Mouse (Mus musculus) heart, adult 18-20 months (tissue): ENCODE results near the gene Tfcp2. TPM values are rescaled to one million over a fixed set of nuclear protein-coding genes. Genes with fewer than 3 reads are reported as not detected.

Experiments
- DNase-seq, 2 experiments: peaks; one replicate each; pipeline ENCODE4 v3.0.0; 2021 to 2022; ENCODE audit warnings: mixed read lengths in 1 of 2
- total RNA-seq, 2 experiments: library from RNA; stranded (reverse); gene quantifications; 2 replicates each; pipeline ENCODE4 v1.2.3; 2021

Tfcp2 gene
- total RNA-seq, 2 experiments from 2014 or later, result 11.3 to 14.7 TPM

- DNase-seq, result no peak
Measured at GRCm38 (mm10) chr15:100487050-100487449, 64.8 kb downstream of the Tfcp2 start.

- no peak for DNase-seq
Measured at GRCm38 (mm10) chr15:100486450-100486849, 65.4 kb downstream of the Tfcp2 start.

- peak; percentile 49 to 51 for DNase-seq
Measured at GRCm38 (mm10) chr15:100485576-100485975, 66.2 kb downstream of the Tfcp2 start.

DNA sequence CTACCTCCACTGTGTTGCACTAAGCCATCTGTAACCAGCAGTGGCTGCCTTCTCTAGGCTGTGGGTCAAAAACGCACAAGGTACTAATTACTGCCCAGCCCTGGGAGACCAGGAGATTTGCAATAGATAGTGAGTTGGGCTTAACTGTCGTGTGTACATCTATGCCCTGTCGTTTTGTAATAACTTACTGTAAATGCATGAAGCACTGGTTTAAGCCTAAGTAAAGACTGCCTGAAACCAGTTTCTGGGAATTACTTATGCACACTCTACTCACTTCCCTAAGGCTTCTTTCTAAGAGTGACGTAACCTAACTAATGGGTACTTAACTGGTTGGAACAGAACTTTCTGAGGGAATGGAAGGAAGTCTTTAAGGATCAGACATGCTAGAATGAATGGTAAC is 72.9 kb downstream of the Tfcp2 start:
- DNase-seq, result no peak

DNA sequence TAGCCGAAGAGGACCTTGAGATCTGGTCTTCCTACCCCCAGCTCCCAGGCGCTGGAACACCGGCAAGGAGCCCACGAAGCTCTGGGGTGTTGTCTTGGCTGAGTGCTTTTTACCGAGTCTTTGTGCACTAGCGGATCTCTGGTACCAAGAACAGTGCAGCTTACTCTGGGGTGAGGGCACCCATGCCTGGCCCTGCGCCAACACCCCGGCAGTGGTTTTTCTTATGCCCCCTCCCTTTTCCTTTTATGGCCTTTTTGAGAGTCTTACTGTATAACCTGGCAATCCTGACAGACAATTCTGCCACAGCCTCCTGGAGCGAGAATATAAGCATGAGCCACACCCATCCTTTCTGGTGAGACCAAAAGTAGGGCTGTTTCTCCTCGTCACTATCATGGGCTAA is 73.5 kb downstream of the Tfcp2 start:
- no peak for DNase-seq

GRCm38 (mm10) chr15:100473926-100474503 is 77.8 kb downstream of the Tfcp2 start:
- DNase-seq, result no peak

DNA sequence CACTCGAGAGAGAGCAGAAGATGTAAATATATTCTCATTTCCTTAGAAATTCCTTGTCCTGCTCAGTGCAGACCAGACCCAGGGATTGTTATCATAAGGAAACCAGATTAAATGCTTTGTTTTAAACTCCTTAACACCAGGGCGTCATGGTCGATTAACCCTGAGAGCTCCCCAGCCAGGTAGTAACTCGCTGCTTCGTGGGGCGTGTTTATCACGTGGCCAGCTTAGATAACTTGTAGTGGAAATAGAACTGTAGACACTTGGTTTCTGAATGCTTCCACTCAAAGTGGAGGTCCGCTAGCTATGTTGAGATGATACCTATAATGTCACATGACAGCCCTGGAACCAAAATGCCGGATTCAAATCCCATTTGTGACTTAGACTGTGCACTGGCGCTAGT is 81.8 kb downstream of the Tfcp2 start:
- no peak for DNase-seq

DNA sequence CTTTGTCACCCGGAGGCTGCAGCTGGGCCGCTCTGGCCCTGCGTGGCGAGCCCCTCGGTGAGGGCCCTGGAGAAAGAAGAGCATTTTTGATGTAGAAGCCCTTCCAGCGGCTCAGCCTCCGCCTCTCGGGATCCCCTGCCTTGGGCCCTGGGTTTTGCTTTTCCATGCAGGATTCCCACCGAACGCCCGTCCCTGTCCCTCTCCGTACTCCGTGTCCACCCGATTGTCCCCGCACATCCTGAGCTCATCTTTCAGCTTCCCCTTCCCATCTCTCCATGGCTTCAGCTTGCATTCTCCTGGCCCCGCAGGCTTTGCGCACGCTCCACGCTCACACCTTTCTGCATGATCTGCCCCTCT is 82.6 kb downstream of the Tfcp2 start:
- DNase-seq, result no peak

- peak; percentile 87 to 94 for DNase-seq
Measured at GRCm38 (mm10) chr15:100468295-100469188, 83.3 kb downstream of the Tfcp2 start, which contains the start of gene Letmd1. Gene Letmd1, plus strand, starts transcription at chr15:100469023.

- DNase-seq, result no peak
Measured at GRCm38 (mm10) chr15:100467738-100468137, 84.1 kb downstream of the Tfcp2 start.

- DNase-seq, result no peak
Measured at GRCm38 (mm10) chr15:100465432-100465831, 86.4 kb downstream of the Tfcp2 start.

- DNase-seq, result peak; percentile 28 to 79
Measured at GRCm38 (mm10) chr15:100463712-100464111, 88.1 kb downstream of the Tfcp2 start.

GRCm38 (mm10) chr15:100462086-100462485 is 89.7 kb downstream of the Tfcp2 start:
- no peak for DNase-seq

DNA sequence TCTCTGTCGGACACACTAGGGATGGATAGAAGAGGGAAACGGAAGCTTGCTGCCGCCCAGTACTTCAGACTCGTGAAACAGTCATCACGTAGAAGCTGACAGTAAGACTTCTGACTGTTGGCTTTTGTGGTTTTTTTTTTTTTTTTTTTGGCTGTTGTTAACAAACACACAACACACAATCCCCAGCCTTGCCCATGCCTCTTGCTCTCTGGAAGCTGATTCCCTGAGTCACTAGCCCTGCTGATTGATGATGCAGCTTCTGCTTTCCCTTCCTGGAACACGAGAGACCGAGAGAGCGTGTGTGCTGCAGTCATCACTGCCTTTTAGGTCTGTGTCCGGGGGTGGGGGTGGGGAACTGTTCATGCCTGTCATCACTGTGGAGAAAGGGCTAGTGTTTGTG is 90.2 kb downstream of the Tfcp2 start:
- DNase-seq, result no peak

DNA sequence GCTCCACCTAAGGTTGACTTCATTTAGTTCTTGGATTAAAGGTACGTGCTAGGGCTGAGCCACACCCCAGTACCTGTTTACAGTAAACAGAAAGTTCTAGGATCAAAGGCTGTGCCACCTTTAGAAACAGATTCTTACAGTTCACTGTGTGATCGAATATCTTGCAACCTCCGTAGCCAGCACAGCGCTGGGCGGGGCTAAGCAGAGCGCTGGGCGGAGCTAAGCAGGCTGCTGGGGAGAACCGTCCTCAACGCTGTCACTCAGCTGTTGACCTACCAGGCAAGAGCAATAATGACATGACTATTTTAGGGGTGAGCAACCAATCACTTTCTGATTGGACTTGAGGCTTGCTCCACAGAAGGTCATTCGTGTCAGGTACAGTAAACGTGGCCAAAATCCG is 90.9 kb downstream of the Tfcp2 start:
- no peak for DNase-seq

DNA sequence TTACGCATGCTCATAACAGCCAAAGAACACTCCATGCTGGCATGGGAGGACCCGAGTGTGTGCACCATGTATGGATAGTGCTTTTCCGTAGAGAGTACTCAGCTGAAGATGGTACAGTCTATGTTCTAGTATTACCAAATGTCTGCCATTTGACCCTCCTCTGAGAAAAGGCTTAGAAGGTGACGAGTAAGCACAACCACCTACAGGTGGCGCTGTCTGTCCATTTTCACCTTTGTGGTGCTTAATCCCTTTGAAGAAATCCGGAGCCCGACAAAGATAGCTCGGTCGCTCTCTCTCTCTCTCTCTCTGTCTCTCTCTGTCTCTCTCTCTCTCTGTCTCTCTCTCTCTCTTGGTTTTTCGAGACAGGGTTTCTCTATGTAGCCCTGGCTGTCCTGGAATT is 93.8 kb downstream of the Tfcp2 start:
- DNase-seq, result peak; percentile 50 to 69

- peak; percentile 59 to 85 for DNase-seq
Measured at GRCm38 (mm10) chr15:100457340-100457739, 94.5 kb downstream of the Tfcp2 start.

DNA sequence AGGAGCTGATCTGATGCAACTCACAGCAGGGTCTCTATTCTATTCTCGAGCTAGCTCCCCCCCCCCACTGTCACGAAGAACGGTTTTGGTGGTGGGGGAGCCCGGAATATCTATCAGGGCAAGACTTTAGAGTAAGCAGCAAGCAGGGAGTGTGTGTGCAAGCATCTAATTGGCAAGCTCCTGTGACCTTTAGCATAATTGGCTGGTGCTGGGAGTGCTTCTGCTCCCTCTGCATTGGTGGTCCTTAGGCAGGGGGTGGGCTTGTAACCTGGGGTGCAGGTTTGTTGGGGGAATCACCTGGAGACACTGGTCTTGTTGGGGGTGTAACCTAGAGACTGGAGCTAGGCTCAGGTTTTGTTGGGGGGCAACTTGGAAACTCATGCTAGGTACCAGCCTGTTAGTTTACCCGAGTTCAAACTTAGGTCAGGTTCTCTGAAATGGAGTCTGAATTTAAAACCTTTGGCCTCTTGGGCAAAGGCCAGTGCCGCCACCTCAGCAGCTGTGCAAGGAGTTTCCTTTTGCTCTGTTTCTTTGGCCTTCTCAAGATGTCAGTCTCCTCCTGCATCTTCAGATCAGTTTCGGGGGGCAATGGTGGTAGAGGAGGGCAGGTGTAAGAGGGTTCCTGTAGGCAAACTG is 95.3 kb downstream of the Tfcp2 start:
- DNase-seq, result no peak

- no peak for DNase-seq
Measured at GRCm38 (mm10) chr15:100452486-100452885, 99.3 kb downstream of the Tfcp2 start.

GRCm38 (mm10) chr15:100451245-100451644 is 100.6 kb downstream of the Tfcp2 start:
- DNase-seq, result peak; percentile 70 to 74

DNA sequence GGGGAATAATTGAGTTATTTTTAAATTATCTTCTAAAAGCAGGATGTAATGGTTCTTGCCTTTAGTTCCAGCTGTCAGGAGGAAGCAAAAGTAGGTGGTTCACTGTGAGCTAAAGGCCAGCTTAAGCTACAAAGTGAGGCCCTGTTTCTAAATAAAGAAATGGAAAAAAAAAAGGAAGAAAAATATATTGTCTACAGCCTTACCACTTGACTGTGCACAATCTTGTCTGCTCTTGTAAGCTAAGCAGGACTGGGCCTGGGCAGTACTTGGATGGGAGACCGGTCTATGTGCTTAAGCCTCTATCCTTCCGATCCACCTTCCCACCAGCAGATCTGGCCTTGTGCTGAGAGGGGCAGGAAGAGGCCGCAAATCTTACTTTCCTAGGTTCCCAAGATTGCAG is 102.3 kb downstream of the Tfcp2 start:
- no peak for DNase-seq

DNA sequence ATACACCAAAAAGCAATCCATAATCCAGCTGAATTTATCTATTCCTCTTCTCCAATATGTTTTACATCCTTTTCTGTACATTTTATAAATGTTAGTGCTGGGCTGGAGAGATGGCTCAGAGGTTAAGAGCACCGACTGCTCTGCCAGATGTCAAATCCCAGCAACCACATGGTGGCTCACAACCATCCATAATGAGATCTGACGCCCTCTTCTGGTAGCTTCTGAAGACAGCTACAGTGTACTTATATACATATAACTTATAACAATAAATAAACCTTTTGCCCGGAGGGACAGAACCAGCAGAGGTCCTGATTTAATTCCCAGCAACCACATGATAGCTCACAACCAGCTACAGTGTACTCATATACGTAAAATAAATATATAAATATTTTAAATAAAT is 103.2 kb downstream of the Tfcp2 start:
- DNase-seq, result no peak
